Mouse (Mus musculus) ovary, postnatal 14 days (tissue): ENCODE data around the gene Pkd2l1.
A peak's percentile ranks its signal among the peaks of the same experiment; 100 is the strongest.

ENCODE experiments used
- DNase-seq: peaks from one replicate; pipeline ENCODE4 v3.0.0; 2022; ENCODE audit warnings: low spot score

Pkd2l1 gene

DNA sequence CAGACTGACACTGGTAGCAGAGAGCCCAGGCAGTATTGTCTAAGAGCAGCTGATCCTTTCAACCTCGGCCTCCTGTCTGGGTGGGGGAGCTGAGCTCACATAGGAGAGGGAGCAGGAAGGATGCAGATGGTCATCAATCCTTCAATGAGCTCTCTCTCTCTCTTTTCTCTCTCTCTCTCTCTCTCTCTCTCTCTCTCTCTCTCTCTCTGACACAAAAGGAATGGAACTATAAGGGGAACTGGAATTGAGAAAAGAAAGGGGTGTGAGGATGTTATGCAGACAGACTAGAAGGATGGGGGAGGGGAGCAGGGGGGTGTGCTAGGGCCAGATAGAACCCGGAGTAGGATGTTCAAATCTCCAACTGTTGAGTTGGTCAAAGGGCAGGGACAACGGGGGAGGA lies at the start of gene Pkd2l1:
TSS of gene Pkd2l1 (minus strand) at position 101 of the 400 bp plus-strand sequence.
- no peak for DNase-seq

DNA sequence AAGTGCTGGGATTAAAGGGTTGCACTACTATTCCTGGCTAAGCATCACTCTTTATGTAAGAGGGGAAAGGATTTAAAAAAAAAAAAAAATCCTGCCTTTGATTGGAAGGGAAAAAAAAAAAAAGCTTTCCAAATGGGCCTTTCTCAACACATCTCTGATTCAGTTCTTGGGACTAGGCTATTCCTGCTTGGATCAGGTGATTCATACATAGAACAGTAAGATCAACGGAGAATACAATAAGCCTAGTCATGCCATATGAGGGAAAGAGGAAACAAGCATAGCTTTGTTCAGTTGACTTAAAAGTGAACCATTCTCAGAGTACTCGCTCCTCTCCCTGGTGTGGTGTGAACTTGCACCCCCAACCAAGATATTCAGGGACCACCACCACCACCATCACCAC lies 46.7 kb upstream of the Pkd2l1 start:
- no peak for DNase-seq

DNA sequence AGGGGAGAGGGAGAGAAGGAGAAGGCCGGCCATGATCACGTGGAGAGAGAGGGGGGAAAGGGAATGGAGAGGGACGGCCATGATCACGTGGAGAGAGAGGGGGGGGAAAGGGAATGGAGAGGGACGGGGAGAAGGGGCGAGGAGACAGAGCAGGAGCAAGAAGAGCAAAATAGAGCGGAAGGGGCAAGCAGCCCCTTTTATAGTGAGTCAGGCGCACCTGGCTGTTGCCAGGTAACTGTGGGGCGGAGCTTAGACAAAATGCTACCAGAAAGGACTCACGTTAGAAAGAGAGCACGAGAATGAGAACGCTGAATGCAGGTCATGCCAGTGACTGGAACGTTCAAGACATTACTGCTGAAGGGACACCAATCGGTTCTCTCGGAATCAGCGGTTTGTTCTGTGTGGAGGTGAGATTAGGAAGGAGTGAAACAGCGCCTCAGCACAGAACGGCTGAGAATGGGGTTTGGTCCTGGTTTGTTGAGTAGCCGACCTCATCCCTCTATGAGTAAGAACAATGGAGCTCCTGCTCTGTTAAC lies 45.3 kb upstream of the Pkd2l1 start:
- no peak for DNase-seq

DNA sequence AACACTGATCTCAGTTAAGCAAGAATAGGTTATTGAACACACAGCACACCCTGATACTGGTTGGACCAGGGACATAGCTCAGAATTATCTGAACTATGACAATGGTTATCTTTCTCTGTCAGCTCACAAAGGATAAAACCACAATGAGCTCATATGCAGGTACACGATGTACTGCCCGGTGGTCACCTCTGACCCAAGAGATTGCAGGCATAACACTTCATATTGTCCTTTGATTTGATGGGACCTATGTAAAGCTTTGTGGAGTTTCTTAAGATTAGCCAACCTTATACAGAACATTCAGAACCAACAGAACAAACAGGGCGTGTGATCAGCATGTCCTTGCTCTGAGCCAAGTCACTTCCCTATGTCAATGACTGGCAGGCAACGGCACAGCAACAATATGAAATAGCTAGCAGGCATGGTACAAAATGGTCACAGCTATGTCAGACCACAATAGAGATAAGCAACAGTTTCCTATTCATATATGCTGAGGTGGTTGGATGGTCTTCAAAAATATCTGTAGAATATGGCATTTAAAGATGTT lies 39.4 kb upstream of the Pkd2l1 start:
- no peak for DNase-seq

DNA sequence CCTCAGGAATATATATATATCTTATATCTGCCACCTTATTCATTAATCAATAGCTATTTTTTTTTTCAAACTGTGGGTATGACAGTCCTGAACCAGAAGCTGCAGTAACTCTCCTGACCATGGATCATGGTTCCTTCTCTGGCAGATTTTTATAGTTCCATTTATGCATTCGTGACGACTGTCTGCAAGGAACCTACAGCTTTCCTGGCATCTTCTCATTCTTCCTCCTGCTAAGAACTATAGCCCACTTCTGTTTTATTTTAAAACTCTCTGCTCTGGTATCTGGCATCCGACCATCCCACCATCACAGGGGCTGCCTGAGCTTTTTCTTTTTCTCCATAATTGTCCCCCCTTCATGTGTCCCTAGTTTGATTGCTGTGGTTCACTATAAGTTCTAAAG lies 38.0 kb upstream of the Pkd2l1 start:
- DNase-seq: no peak

GRCm38 (mm10) chr19:44229776-44230175 lies 37.5 kb upstream of the Pkd2l1 start:
- no peak for DNase-seq

GRCm38 (mm10) chr19:44225728-44226127 lies 33.5 kb upstream of the Pkd2l1 start:
- DNase-seq: no peak

GRCm38 (mm10) chr19:44217958-44218525 lies 25.8 kb upstream of the Pkd2l1 start:
- DNase-seq: no peak

DNA sequence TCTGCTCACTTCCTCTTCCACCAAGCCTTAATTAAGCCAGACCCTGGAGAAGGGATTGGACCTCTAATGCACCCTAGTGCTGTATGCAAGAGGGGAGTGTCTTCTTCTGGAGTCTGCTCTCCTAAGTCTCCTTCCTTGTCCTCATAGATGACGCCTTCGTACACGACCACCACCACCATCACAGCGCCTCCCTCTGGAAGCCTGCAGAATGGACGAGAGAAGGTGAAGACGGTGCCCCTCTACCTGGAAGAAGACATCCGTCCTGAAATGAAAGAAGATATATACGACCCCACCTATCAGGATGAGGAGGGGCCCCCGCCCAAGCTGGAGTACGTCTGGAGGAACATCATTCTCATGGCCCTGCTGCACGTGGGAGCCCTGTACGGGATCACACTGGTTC lies 23.0 kb upstream of the Pkd2l1 start:
- DNase-seq: no peak

DNA sequence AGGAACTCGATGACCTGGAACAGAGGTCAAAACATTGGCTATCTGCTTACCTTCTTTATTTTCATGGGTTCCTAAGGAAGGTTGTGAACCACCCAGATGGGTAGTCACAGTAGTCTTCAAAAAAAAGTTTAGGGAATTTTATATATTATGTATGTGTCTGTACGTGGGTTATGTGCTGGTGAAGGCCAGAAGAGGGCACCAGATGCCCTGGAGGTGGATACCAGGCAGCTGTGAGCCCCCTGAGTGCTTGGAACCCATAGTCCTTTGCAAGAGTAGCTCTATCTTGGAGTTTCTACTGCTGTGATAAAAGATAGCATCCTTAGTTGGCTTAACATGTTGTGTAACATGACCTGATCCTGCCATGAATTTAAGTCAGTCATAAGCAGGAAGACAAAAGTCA lies 14.8 kb upstream of the Pkd2l1 start:
- DNase-seq: no peak

DNA sequence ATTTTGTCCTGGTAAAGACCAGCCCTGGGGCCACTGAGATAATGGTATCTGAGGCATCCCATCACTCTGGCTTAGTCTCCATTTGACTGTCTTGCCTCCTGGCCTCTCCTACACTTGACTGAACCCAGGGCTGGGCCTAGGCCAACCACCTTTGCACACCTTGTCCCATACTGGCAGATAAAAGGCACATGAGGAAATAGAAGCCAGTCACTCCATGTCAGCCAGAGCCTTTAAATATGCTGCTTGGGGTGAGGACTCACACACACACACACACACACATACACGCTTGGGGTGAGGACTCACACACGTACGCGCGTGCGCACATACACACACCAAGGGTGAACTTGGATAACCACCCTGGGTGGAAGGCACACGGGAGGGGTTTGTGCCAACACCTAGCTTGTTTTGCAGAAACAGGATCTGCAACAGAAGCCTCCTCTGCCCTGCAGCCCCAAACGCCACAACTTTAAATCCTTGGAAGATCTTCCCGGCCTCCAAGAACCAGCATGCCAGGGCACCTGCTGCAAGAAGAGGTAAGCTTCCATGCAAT lies 10.8 kb upstream of the Pkd2l1 start, which contains the start of gene Scd3:
TSS of gene Scd3 (plus strand) at position 255 of the 550 bp plus-strand sequence.
- DNase-seq: no peak

DNA sequence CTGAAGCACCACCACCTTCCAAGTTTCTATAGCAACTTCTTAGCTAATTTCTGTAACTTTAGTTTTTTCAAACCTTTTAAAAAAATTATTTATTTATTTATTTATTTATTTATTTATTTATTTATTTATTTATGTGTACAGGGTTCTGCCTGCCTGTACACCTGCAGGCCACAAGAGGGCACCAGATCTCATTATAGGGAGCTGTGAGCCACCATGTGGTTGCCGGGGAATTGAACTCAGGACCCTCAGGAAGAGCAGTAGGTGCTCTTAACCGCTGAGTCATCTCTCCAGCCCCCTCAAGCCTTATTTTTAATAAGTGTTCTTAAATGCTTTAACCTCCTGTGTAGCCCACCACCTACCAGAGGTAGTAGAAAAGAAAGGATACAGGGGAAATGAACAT lies 6.7 kb upstream of the Pkd2l1 start:
- no peak for DNase-seq

- DNase-seq: no peak
Measured at GRCm38 (mm10) chr19:44198494-44198893, 6.3 kb upstream of the Pkd2l1 start.

- DNase-seq: no peak
Measured at GRCm38 (mm10) chr19:44197053-44197852, 5.0 kb upstream of the Pkd2l1 start.

GRCm38 (mm10) chr19:44195138-44195537 lies 2.9 kb upstream of the Pkd2l1 start:
- peak; percentile 64 for DNase-seq

GRCm38 (mm10) chr19:44193906-44194305 lies 1.7 kb upstream of the Pkd2l1 start:
- DNase-seq: no peak

GRCm38 (mm10) chr19:44189056-44189455 lies 3.2 kb downstream of the Pkd2l1 start:
- DNase-seq: no peak

DNA sequence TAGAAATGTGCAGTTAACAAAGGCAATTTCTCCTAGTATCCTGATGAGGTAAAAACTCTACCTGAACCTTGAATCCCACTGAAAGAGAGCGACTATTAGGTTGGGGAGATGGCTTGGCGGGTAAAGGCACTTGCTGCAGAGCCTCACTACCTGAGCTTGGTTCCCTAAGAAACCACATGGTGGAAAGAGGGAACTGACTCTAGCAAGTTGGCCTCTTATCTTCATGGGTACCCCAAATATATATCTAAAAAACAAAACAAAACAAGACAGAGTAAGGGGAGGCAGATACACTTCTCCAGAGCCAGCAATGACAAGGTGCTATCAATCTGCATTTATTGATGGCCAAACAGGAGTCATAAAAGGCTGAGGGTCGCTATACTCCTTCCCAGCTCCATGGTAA lies 8.3 kb downstream of the Pkd2l1 start:
- no peak for DNase-seq

DNA sequence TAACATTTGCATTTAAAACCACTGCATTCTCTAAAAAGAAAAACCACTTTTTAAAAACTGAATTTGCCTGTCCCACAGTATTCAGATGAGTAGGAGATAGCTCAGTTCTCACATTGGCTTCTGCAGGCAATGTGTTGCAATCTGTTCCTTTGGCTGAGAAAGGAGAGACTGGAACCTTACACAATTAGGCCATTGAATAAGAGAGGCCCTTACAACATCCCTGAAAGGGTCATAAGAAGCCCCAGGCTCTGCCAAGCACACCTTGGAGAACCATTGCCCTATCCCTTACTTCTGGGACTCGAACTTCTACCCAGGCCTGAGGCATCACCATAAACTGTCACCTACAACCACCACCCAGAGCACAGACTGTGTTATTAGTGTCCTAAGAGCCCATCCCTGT lies 11.7 kb downstream of the Pkd2l1 start:
- no peak for DNase-seq

DNA sequence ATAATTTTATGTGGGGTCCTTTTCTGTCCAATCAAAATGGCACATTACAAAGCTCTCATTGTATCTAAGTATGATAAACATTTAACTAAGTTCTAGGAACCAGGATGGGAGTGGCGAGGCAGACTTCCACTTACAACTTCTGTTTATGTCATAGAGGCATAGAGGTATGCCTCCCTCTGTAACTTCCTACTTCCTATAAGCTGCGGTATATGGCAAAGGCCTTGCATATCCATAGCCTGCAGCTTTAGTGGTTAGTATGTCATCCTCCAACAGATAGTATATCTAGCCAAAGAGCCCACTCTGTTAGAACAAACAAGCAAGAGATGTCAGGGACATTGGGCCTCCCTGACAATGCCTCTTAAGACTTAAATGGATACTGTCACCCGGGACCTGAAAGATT lies 15.5 kb downstream of the Pkd2l1 start:
- DNase-seq: no peak

- no peak for DNase-seq
Measured at GRCm38 (mm10) chr19:44174835-44175234, 17.4 kb downstream of the Pkd2l1 start.

DNA sequence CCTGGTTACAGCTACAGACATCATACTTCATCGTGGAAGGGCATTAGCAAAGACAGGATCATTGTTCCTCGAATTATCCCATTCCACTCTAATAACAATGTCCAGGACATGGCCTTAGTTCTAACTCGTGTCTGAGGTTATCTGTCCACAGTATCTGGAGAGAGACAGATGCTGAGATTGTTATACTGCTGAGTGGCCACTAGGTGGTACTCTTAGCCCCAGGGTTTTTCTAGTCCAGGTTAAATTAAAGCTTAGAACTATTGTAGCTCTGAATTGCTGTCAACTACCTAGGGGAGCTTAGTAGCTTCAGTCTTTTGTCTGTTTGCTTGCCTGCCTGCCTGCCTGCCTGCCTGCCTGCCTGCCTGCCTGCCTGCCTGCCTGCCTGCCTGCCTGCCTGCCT lies 30.7 kb downstream of the Pkd2l1 start:
- no peak for DNase-seq

DNA sequence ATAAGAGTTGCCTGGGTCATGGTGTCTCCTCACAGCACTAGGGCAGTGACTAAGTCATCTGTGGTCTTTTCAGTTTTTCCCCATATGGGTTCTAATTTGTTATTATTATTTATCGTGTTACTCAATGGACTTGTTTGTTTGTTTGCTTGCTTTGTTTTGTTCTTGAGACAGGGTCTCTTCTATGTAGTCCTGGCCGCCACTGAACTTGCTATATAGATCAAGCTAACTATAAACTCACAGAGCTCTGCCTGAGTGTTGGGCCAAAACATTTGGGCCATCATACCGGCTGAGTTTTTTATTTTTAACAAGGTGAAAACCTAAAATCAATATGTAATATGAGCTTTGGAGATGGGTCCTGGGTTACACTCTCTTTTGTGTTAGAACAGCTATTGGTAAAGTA lies 32.9 kb downstream of the Pkd2l1 start:
- no peak for DNase-seq
